Mouse (Mus musculus): ENCODE data around the gene Gfer. TPM values are rescaled to one million over a fixed set of nuclear protein-coding genes. Genes with fewer than 3 reads are reported as not detected.

Gene Gfer
- polyA plus RNA-seq, 1 experiment = 62.8 TPM

DNA sequence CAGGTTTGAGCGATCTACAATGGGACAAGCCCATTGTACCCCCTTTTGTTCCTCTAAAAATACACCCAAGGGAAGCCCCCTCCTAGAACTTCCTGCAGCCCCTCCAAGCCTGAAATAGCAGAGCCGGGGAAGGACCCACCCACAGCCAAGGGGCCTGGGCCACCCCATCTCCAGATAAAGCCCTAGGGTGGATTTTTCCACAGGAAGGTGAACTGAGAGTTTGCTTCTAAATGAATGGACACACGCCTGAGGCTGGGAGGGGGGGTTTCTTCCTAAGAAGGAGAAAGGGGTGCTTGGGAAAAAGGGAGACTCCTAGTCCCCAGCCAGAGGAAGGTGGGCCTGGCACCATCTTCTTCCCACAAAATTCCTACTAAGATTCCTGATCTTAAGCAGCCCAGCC lies 50.0 kb downstream of the Gfer start:
- no peaks in the 10 kb centered on the region for H3K79me2 ChIP-seq (ENCODE audit: control insufficient read depth, insufficient read depth)
- H3K4me3 ChIP-seq (ENCODE audit: insufficient read depth, poor library complexity, severe bottlenecking) = no peak overlapping the region
- no peak overlapping the region for H3ac ChIP-seq (ENCODE audit: control insufficient read depth, insufficient read length, low read depth)
- TF ChIP-seq MAX (IDR thresholded peaks at IDR 0.05) (no peak), CEBPB (IDR thresholded peaks at IDR 0.05; ENCODE audit: low read depth) (no peak), FOSL1 (IDR thresholded peaks at IDR 0.05; ENCODE audit: insufficient read depth, low read length, poor library complexity, severe bottlenecking) (no peak), CTCF (IDR thresholded peaks at IDR 0.05; ENCODE audit: control insufficient read depth, insufficient read depth, insufficient read length) (no peak), USF1 (IDR thresholded peaks at IDR 0.05; ENCODE audit: low read depth) (no peak), MYOD1 (IDR thresholded peaks at IDR 0.05; ENCODE audit: control insufficient read depth, insufficient read length, low read depth) (no peak), MYOG (IDR thresholded peaks at IDR 0.05; ENCODE audit: control insufficient read depth, extremely low read depth, insufficient read length) (no peak)
- no peaks in the 10 kb centered on the region for H3K79me3 ChIP-seq (ENCODE audit: low read depth)
- no peaks in the 10 kb centered on the region for H3K36me3 ChIP-seq (ENCODE audit: control insufficient read depth, insufficient read depth)
- H3K27me3 ChIP-seq (ENCODE audit: control insufficient read depth, insufficient read depth, insufficient read length) = no peaks in the 10 kb centered on the region

DNA sequence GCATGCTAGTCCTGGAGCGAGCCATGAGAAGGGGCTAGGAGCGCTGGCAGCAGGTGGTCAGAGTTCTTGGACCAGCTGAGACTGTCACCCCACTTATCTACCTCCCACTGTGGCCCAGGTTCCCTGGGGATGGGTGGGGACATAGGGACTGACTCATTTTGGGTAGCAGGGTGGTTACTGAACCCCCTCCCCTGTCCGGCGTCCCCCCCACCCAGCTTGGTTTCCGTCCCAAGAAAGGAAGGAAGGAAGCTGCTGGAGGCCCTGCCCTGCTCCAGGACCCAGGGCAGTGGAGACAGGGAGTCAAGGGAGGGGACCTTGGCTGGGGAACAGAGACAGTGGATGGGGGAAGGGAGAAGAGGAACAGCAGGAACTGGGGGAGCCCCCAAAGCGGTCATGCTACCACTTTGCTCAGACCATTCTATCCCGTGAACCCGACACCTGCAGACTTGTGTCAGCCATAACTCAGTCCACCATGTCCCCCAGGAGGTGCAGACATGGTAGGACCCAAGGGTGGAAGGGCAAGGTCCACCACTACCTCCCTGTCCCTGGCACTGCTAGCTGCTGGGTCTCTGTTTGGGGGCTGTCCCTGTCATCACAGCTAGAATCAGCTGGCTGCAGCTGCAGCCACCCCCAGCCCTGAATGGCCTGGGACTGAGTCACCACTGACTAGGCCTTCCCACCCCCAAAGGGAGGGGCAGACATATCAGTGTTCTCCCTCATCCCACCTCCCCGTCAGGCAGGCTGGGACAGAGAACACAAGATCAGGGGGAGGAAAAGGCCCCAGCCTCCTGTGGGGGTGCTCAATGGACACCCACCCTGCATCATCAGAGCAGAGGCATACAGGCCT lies 50.9 kb downstream of the Gfer start:
- H3K79me3 ChIP-seq (ENCODE audit: low read depth) = no peaks in the 10 kb centered on the region
- H3K79me2 ChIP-seq (ENCODE audit: control insufficient read depth, insufficient read depth) = no peaks in the 10 kb centered on the region
- H3K4me3 ChIP-seq (ENCODE audit: insufficient read depth, poor library complexity, severe bottlenecking) = no peak overlapping the region
- H3ac ChIP-seq (ENCODE audit: control insufficient read depth, insufficient read length, low read depth) = peak overlapping the region; percentile 19
- H3K27me3 ChIP-seq (ENCODE audit: control insufficient read depth, insufficient read depth, insufficient read length) = no peaks in the 10 kb centered on the region
- TF ChIP-seq FOSL1 (IDR thresholded peaks at IDR 0.05; ENCODE audit: insufficient read depth, low read length, poor library complexity, severe bottlenecking) (no peak), MAX (IDR thresholded peaks at IDR 0.05) (no peak), CEBPB (IDR thresholded peaks at IDR 0.05; ENCODE audit: low read depth) (no peak), CTCF (IDR thresholded peaks at IDR 0.05; ENCODE audit: control insufficient read depth, insufficient read depth, insufficient read length) (no peak), MYOD1 (IDR thresholded peaks at IDR 0.05; ENCODE audit: control insufficient read depth, insufficient read length, low read depth) (no peak), MYOG (IDR thresholded peaks at IDR 0.05; ENCODE audit: control insufficient read depth, extremely low read depth, insufficient read length) (no peak), USF1 (IDR thresholded peaks at IDR 0.05; ENCODE audit: low read depth) (no peak)
- H3K36me3 ChIP-seq (ENCODE audit: control insufficient read depth, insufficient read depth) = no peaks in the 10 kb centered on the region

DNA sequence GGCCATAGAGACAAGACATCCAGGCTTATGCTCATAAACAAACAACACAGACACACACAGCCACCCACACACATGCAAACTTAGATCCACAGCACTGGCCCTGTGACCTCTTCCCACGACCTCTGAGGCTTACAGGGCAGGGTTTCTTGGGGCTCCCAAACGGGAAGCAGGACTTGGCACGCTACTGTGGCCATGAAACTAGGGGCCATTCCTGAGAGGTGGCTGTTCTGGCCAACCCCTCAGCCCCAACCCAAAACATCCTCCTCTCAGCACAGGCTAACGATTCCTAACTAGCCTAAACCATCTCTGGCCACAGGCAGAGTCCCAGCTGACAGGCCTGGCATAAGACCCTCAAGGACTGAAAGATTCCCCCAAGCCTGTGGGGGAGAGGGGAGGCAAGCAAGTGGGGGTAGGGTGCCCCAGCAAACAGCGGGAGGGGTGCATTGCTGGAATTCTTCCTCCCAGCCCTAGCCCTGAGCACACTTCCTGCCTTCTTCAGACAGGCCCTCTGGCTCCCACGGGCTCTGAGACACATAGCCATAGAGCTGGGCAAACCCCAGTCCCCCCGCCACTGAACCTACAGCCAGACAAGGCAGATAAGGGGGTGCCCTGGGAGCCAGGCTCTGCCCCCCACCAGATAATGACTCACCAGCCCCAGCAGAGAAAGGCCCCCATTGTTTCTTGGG lies 51.8 kb downstream of the Gfer start:
- H3K4me3 ChIP-seq (ENCODE audit: insufficient read depth, poor library complexity, severe bottlenecking) = no peak overlapping the region
- H3K36me3 ChIP-seq (ENCODE audit: control insufficient read depth, insufficient read depth) = no peaks in the 10 kb centered on the region
- H3K79me3 ChIP-seq (ENCODE audit: low read depth) = no peaks in the 10 kb centered on the region
- H3ac ChIP-seq (ENCODE audit: control insufficient read depth, insufficient read length, low read depth) = no peak overlapping the region
- no peak for TF ChIP-seq MYOG (IDR thresholded peaks at IDR 0.05; ENCODE audit: control insufficient read depth, extremely low read depth, insufficient read length)
- TF ChIP-seq CEBPB (IDR thresholded peaks at IDR 0.05; ENCODE audit: low read depth) = no peak
- no peak for TF ChIP-seq MAX (IDR thresholded peaks at IDR 0.05)
- no peak for TF ChIP-seq MYOD1 (IDR thresholded peaks at IDR 0.05; ENCODE audit: control insufficient read depth, insufficient read length, low read depth)
- no peak for TF ChIP-seq USF1 (IDR thresholded peaks at IDR 0.05; ENCODE audit: low read depth)
- TF ChIP-seq FOSL1 (IDR thresholded peaks at IDR 0.05; ENCODE audit: insufficient read depth, low read length, poor library complexity, severe bottlenecking) = no peak
- TF ChIP-seq CTCF (IDR thresholded peaks at IDR 0.05; ENCODE audit: control insufficient read depth, insufficient read depth, insufficient read length) = no peak
- no peaks in the 10 kb centered on the region for H3K79me2 ChIP-seq (ENCODE audit: control insufficient read depth, insufficient read depth)
- no peaks in the 10 kb centered on the region for H3K27me3 ChIP-seq (ENCODE audit: control insufficient read depth, insufficient read depth, insufficient read length)

Other genes starting within 250 kb of the Gfer start
- gene E4f1, start 225.8 kb downstream of the Gfer start, polyA plus RNA-seq (2012; fragmentation: generic; extraction: Trizol) = 13.1 TPM
- gene Pgp, start 225.8 kb downstream of the Gfer start, polyA plus RNA-seq (2012; fragmentation: generic; extraction: Trizol) = 56.7 TPM
- gene Bricd5, start 222.3 kb downstream of the Gfer start, polyA plus RNA-seq (2012; fragmentation: generic; extraction: Trizol) = 0.06 TPM
- gene Mlst8, start 217.1 kb downstream of the Gfer start, polyA plus RNA-seq (2012; fragmentation: generic; extraction: Trizol) = 23.1 TPM
- 0.36 TPM for gene Caskin1, start 207.6 kb downstream of the Gfer start, polyA plus RNA-seq (2012; fragmentation: generic; extraction: Trizol)
- gene Traf7, start 168.2 kb downstream of the Gfer start, polyA plus RNA-seq (2012; fragmentation: generic; extraction: Trizol) = 142 TPM
- 0.42 TPM for gene Rab26, start 161.9 kb downstream of the Gfer start, polyA plus RNA-seq (2012; fragmentation: generic; extraction: Trizol)
- gene Pkd1, start 146.3 kb downstream of the Gfer start, polyA plus RNA-seq (2012; fragmentation: generic; extraction: Trizol) = 50.6 TPM
- gene Tsc2, start 63.5 kb downstream of the Gfer start, polyA plus RNA-seq (2012; fragmentation: generic; extraction: Trizol) = 33.3 TPM
- gene Nthl1, start 63.5 kb downstream of the Gfer start, polyA plus RNA-seq (2012; fragmentation: generic; extraction: Trizol) = 12.6 TPM
- 10.0 TPM for gene Slc9a3r2, start 45.8 kb downstream of the Gfer start, polyA plus RNA-seq (2012; fragmentation: generic; extraction: Trizol)
- 0.42 TPM for gene Npw, start 37.7 kb downstream of the Gfer start, polyA plus RNA-seq (2012; fragmentation: generic; extraction: Trizol)
- gene Zfp598, start 26.5 kb downstream of the Gfer start, polyA plus RNA-seq (2012; fragmentation: generic; extraction: Trizol) = 34.6 TPM
- gene Syngr3, start 6.2 kb downstream of the Gfer start, polyA plus RNA-seq (2012; fragmentation: generic; extraction: Trizol) = 0.61 TPM
- 0.34 TPM for gene Noxo1, start 78 bp upstream of the Gfer start, polyA plus RNA-seq (2012; fragmentation: generic; extraction: Trizol)
- gene Tbl3, start 11.5 kb upstream of the Gfer start, polyA plus RNA-seq (2012; fragmentation: generic; extraction: Trizol) = 83.8 TPM
- 1.8 TPM for gene Rnf151, start 21.9 kb upstream of the Gfer start, polyA plus RNA-seq (2012; fragmentation: generic; extraction: Trizol)
- gene Rps2, start 22.0 kb upstream of the Gfer start, polyA plus RNA-seq (2012; fragmentation: generic; extraction: Trizol) = 381 TPM
- 343 TPM for gene Ndufb10, start 28.3 kb upstream of the Gfer start, polyA plus RNA-seq (2012; fragmentation: generic; extraction: Trizol)
- 0.06 TPM for gene Rpl3l, start 31.7 kb upstream of the Gfer start, polyA plus RNA-seq (2012; fragmentation: generic; extraction: Trizol)
- 57.8 TPM for gene Msrb1, start 40.5 kb upstream of the Gfer start, polyA plus RNA-seq (2012; fragmentation: generic; extraction: Trizol)
- not detected for gene Hs3st6, start 56.8 kb upstream of the Gfer start, polyA plus RNA-seq (2012; fragmentation: generic; extraction: Trizol)
- not detected for gene Meiob, start 108.1 kb upstream of the Gfer start, polyA plus RNA-seq (2012; fragmentation: generic; extraction: Trizol)
- 30.4 TPM for gene Hagh, start 144.0 kb upstream of the Gfer start, polyA plus RNA-seq (2012; fragmentation: generic; extraction: Trizol)
- gene Fahd1, start 154.2 kb upstream of the Gfer start, polyA plus RNA-seq (2012; fragmentation: generic; extraction: Trizol) = 5.5 TPM
- gene Igfals, start 169.8 kb upstream of the Gfer start, polyA plus RNA-seq (2012; fragmentation: generic; extraction: Trizol) = 0.06 TPM
- 66.5 TPM for gene Nubp2, start 190.2 kb upstream of the Gfer start, polyA plus RNA-seq (2012; fragmentation: generic; extraction: Trizol)
- gene Spsb3, start 190.5 kb upstream of the Gfer start, polyA plus RNA-seq (2012; fragmentation: generic; extraction: Trizol) = 37.0 TPM
- gene Eme2, start 198.9 kb upstream of the Gfer start, polyA plus RNA-seq (2012; fragmentation: generic; extraction: Trizol) = 11.2 TPM
- 107 TPM for gene Mrps34, start 199.0 kb upstream of the Gfer start, polyA plus RNA-seq (2012; fragmentation: generic; extraction: Trizol)
- gene Nme3, start 200.3 kb upstream of the Gfer start, polyA plus RNA-seq (2012; fragmentation: generic; extraction: Trizol) = 19.8 TPM
- 17.7 TPM for gene Mapk8ip3, start 240.8 kb upstream of the Gfer start, polyA plus RNA-seq (2012; fragmentation: generic; extraction: Trizol)

Measured in C2C12 (cell line).